Mouse (Mus musculus) macrophage (primary cell): ENCODE data around the gene Tuba1a. TPM values are rescaled to one million over a fixed set of nuclear protein-coding genes. Genes with fewer than 3 reads are reported as not detected.

Experiments
- H3K27ac ChIP-seq: fragments of 350-480 bp; formaldehyde crosslinking; 2 replicates; pipeline ENCODE4 v1.9.0; 2021
- H3K36me3 ChIP-seq: fragments of 350-480 bp; formaldehyde crosslinking; 2 replicates; pipeline ENCODE4 v1.9.0; 2021; ENCODE audit errors: inconsistent target
- H3K4me3 ChIP-seq: fragments of 350-480 bp; formaldehyde crosslinking; 2 replicates; pipeline ENCODE4 v1.9.0; 2021; ENCODE audit errors: inconsistent target
- H3K79me2 ChIP-seq: fragments of 350-480 bp; formaldehyde crosslinking; 2 replicates; pipeline ENCODE4 v1.9.0; 2021; ENCODE audit errors: inconsistent target
- WGBS: methylation state at CpG from one replicate; pipeline ENCODE4 v1.1.7; 2026; ENCODE audit warnings: inconsistent platforms; ENCODE audit not compliant: missing documents; 5-methylcytosine and 5-hydroxymethylcytosine counted together
- polyA plus RNA-seq: library from polyadenylated mRNA; stranded (reverse); fragments of 250-400 nt; gene quantifications from 3 replicates; pipeline ENCODE4 v1.2.4, GENCODE M21; 2018; ENCODE audit warnings: inconsistent platforms

Tuba1a gene
- polyA plus RNA-seq, 1 experiment from 2014 or later = 73.9 TPM

GRCm38 (mm10) chr15:98914903-98915302 is 38.6 kb downstream of the Tuba1a start:
- peaks cover 21% of the 10 kb centered on the region for H3K36me3 ChIP-seq
- 88% methylated on average over 6 of the region's 6 CpGs for WGBS
- H3K79me2 ChIP-seq = peaks cover 23% of the 10 kb centered on the region; the same call in 1 of the 2 replicates
- H3K27ac ChIP-seq = no peak overlapping the region
- no peak overlapping the region for H3K4me3 ChIP-seq

GRCm38 (mm10) chr15:98904692-98905091 is 48.8 kb downstream of the Tuba1a start:
- Histone ChIP-seq H3K79me2 (no peaks in the 10 kb centered on the region), H3K4me3 (no peak overlapping the region), H3K36me3 (peaks cover 28% of the 10 kb centered on the region; the same call in 1 of the 2 replicates), H3K27ac (no peak overlapping the region)
- 69% methylated on average over 10 of the region's 10 CpGs for WGBS

GRCm38 (mm10) chr15:98902600-98902999 is 50.9 kb downstream of the Tuba1a start:
- 98% methylated on average over 2 of the region's 2 CpGs for WGBS
- Histone ChIP-seq H3K4me3 (no peak overlapping the region), H3K36me3 (peaks cover 10% of the 10 kb centered on the region; the same call in 1 of the 2 replicates), H3K79me2 (no peaks in the 10 kb centered on the region), H3K27ac (no peak overlapping the region)

- H3K36me3 ChIP-seq = peaks cover 10% of the 10 kb centered on the region; the same call in 1 of the 2 replicates
- no peaks in the 10 kb centered on the region for H3K79me2 ChIP-seq
- WGBS = 56% methylated on average over 1 of the region's 1 CpGs
Observed at GRCm38 (mm10) chr15:98901530-98901929, 52.0 kb downstream of the Tuba1a start.

More at GRCm38 (mm10) chr15:98901530-98901929, 52.0 kb downstream of the Tuba1a start:
- H3K4me3 ChIP-seq = no peak overlapping the region
- no peak overlapping the region for H3K27ac ChIP-seq

Other genes starting within 250 kb of the Tuba1a start
- gene Ccdc65, start 245.5 kb downstream of the Tuba1a start, polyA plus RNA-seq = 0.09 TPM in 1 of 3 replicates, not detected in the others
- 0.42 to 1.0 TPM (median 0.77 TPM) in 3 replicates for gene Fkbp11, start 225.5 kb downstream of the Tuba1a start, polyA plus RNA-seq
- 95.4 to 100 TPM (median 98.2 TPM) in 3 replicates for gene Arf3, start 190.5 kb downstream of the Tuba1a start, polyA plus RNA-seq
- gene Wnt10b, start 175.6 kb downstream of the Tuba1a start, polyA plus RNA-seq = not detected in 3 replicates
- gene Wnt1, start 163.8 kb downstream of the Tuba1a start, polyA plus RNA-seq = not detected in 3 replicates
- gene Ddn, start 144.2 kb downstream of the Tuba1a start, polyA plus RNA-seq = 0.06 TPM in 1 of 3 replicates, not detected in the others
- 34.9 to 43.9 TPM (median 40.2 TPM) in 3 replicates for gene Prkag1, start 122.2 kb downstream of the Tuba1a start, polyA plus RNA-seq
- 17.3 to 22.5 TPM (median 19.8 TPM) in 3 replicates for gene Kmt2d, start 82.5 kb downstream of the Tuba1a start, polyA plus RNA-seq
- gene Rhebl1, start 59.2 kb downstream of the Tuba1a start, polyA plus RNA-seq = 0.52 to 3.0 TPM (median 2.4 TPM) in 3 replicates
- not detected in 3 replicates for gene Dhh, start 55.2 kb downstream of the Tuba1a start, polyA plus RNA-seq
- 3.7 to 9.6 TPM (median 5.5 TPM) in 3 replicates for gene Lmbr1l, start 35.5 kb downstream of the Tuba1a start, polyA plus RNA-seq
- 371 to 1,063 TPM (median 789 TPM) in 3 replicates for gene Tuba1b, start 19.1 kb downstream of the Tuba1a start, polyA plus RNA-seq
- 0.27 TPM in 1 of 3 replicates, not detected in the others for gene Gm49450, start 152 bp downstream of the Tuba1a start, polyA plus RNA-seq
- gene Tuba1c, start 76.2 kb upstream of the Tuba1a start, polyA plus RNA-seq = 112 to 385 TPM (median 315 TPM) in 3 replicates
- gene Prph, start 101.5 kb upstream of the Tuba1a start, polyA plus RNA-seq = 0.07 TPM in 1 of 3 replicates, not detected in the others
- 2.4 to 2.6 TPM in 2 of 3 replicates, not detected in the other for gene Troap, start 120.9 kb upstream of the Tuba1a start, polyA plus RNA-seq
- gene C1ql4, start 134.1 kb upstream of the Tuba1a start, polyA plus RNA-seq = not detected in 3 replicates
- not detected in 3 replicates for gene Dnajc22, start 139.5 kb upstream of the Tuba1a start, polyA plus RNA-seq
- 2.7 to 4.0 TPM (median 3.2 TPM) in 3 replicates for gene Spats2, start 172.2 kb upstream of the Tuba1a start, polyA plus RNA-seq